Mouse (Mus musculus): ENCODE data around the gene Naip2. TPM values are rescaled to one million over a fixed set of nuclear protein-coding genes. Genes with fewer than 3 reads are reported as not detected.

Gene Naip2
- polyA plus RNA-seq, 1 experiment from 2014 or later, result 0.17 TPM

- Histone ChIP-seq H3K4me2 (ENCODE audit: low read depth, low read length, severe bottlenecking) (peak within 1 kb of the TSS; percentile 86), H3K9me3 (ENCODE audit: control insufficient read depth, low read length) (no peaks in the 10 kb centered on the region), H3K4me1 (replicated peaks; ENCODE audit: control insufficient read depth, insufficient read depth, low read length) (peaks cover 6% of the 10 kb centered on the region; the same call in 1 of the 2 replicates), H3K9ac (ENCODE audit: low read length) (peak within 1 kb of the TSS; percentile 68), H3K4me3 (ENCODE audit: low read depth, low read length) (peak within 1 kb of the TSS; percentile 78), H3K36me3 (ENCODE audit: control insufficient read depth, insufficient read depth, low read length) (peaks cover 11% of the 10 kb centered on the region; the same call in 1 of the 2 replicates), H3K27me3 (ENCODE audit: control insufficient read depth, insufficient read depth, low read length) (no peaks in the 10 kb centered on the region), H3K27ac (ENCODE audit: low read depth, low read length) (no peak within 1 kb of the TSS)
- 4% methylated on average over 42 of the region's 42 CpGs for WGBS
- ATAC-seq (replicated peaks; ENCODE audit: low FRiP score) (peak; percentile 98), DNase-seq (ENCODE audit: low spot score) (peak; percentile 93)
Measured at GRCm38 (mm10) chr13:100124423-100125257, 77.3 kb downstream of the Naip2 start, which contains the start of gene Smn1. Gene Smn1, plus strand, starts transcription at chr13:100124852.

- peak overlapping the region; percentile 86 for H3K4me2 ChIP-seq (ENCODE audit: low read depth, low read length, severe bottlenecking)
- peaks cover 9% of the 10 kb centered on the region; the same call in 1 of the 2 replicates for H3K36me3 ChIP-seq (ENCODE audit: control insufficient read depth, insufficient read depth, low read length)
- H3K27ac ChIP-seq (ENCODE audit: low read depth, low read length), result no peak overlapping the region
- WGBS, result 86% methylated on average over 3 of the region's 3 CpGs
- DNase-seq (ENCODE audit: low spot score), result no peak
- no peaks in the 10 kb centered on the region for H3K27me3 ChIP-seq (ENCODE audit: control insufficient read depth, insufficient read depth, low read length)
- ATAC-seq (replicated peaks; ENCODE audit: low FRiP score), result no peak; the same call in none of the 2 replicates
- H3K4me3 ChIP-seq (ENCODE audit: low read depth, low read length), result peak overlapping the region; percentile 78; the same call in 1 of the 2 replicates
- no peaks in the 10 kb centered on the region for H3K9me3 ChIP-seq (ENCODE audit: control insufficient read depth, low read length)
- peaks cover 6% of the 10 kb centered on the region; the same call in 1 of the 2 replicates for H3K4me1 ChIP-seq (replicated peaks; ENCODE audit: control insufficient read depth, insufficient read depth, low read length)
- H3K9ac ChIP-seq (ENCODE audit: low read length), result peak overlapping the region; percentile 68; the same call in 1 of the 2 replicates
Measured at GRCm38 (mm10) chr13:100123970-100124369, 77.9 kb downstream of the Naip2 start.

- no peak overlapping the region for H3K4me2 ChIP-seq (ENCODE audit: low read depth, low read length, severe bottlenecking)
- H3K27me3 ChIP-seq (ENCODE audit: control insufficient read depth, insufficient read depth, low read length), result no peaks in the 10 kb centered on the region
- no peak overlapping the region for H3K27ac ChIP-seq (ENCODE audit: low read depth, low read length)
- no peaks in the 10 kb centered on the region for H3K9me3 ChIP-seq (ENCODE audit: control insufficient read depth, low read length)
- ATAC-seq (replicated peaks; ENCODE audit: low FRiP score), result no peak
- WGBS, result 55% methylated on average over 5 of the region's 5 CpGs
- H3K4me1 ChIP-seq (replicated peaks; ENCODE audit: control insufficient read depth, insufficient read depth, low read length), result no peaks in the 10 kb centered on the region
- H3K9ac ChIP-seq (ENCODE audit: low read length), result no peak overlapping the region
- no peak for DNase-seq (ENCODE audit: low spot score)
- H3K4me3 ChIP-seq (ENCODE audit: low read depth, low read length), result no peak overlapping the region
- no peaks in the 10 kb centered on the region for H3K36me3 ChIP-seq (ENCODE audit: control insufficient read depth, insufficient read depth, low read length)
Measured at GRCm38 (mm10) chr13:100112218-100112972, 89.5 kb downstream of the Naip2 start.

GRCm38 (mm10) chr13:100107652-100108472 lies 94.0 kb downstream of the Naip2 start, which contains the start of gene Serf1:
Gene Serf1, plus strand, starts transcription at chr13:100108012.
- DNase-seq (ENCODE audit: low spot score) (peak; percentile 93), ATAC-seq (replicated peaks; ENCODE audit: low FRiP score) (peak; percentile 85)
- H3K4me3 ChIP-seq (ENCODE audit: low read depth, low read length), result peak within 1 kb of the TSS; percentile 66
- H3K36me3 ChIP-seq (ENCODE audit: control insufficient read depth, insufficient read depth, low read length), result no peaks in the 10 kb centered on the region
- peak within 1 kb of the TSS; percentile 85 for H3K4me2 ChIP-seq (ENCODE audit: low read depth, low read length, severe bottlenecking)
- no peak within 1 kb of the TSS for H3K27ac ChIP-seq (ENCODE audit: low read depth, low read length)
- H3K9me3 ChIP-seq (ENCODE audit: control insufficient read depth, low read length), result no peaks in the 10 kb centered on the region
- WGBS, result 1% methylated on average over 71 of the region's 76 CpGs
- H3K4me1 ChIP-seq (replicated peaks; ENCODE audit: control insufficient read depth, insufficient read depth, low read length), result no peaks in the 10 kb centered on the region; the same call in 1 of the 2 replicates
- H3K9ac ChIP-seq (ENCODE audit: low read length), result peak within 1 kb of the TSS; percentile 78
- no peaks in the 10 kb centered on the region for H3K27me3 ChIP-seq (ENCODE audit: control insufficient read depth, insufficient read depth, low read length)

- no peaks in the 10 kb centered on the region for H3K36me3 ChIP-seq (ENCODE audit: control insufficient read depth, insufficient read depth, low read length)
- WGBS, result 1% methylated on average over 44 of the region's 44 CpGs
- H3K27me3 ChIP-seq (ENCODE audit: control insufficient read depth, insufficient read depth, low read length), result no peaks in the 10 kb centered on the region
- 0 out of 2 replicates have a peak within 1 kb of the TSS, but pooled peaks have one; percentile 41 for H3K27ac ChIP-seq (ENCODE audit: low read depth, low read length)
- H3K4me3 ChIP-seq (ENCODE audit: low read depth, low read length), result peak within 1 kb of the TSS; percentile 83
- peak within 1 kb of the TSS; percentile 86 for H3K9ac ChIP-seq (ENCODE audit: low read length)
- no peaks in the 10 kb centered on the region for H3K9me3 ChIP-seq (ENCODE audit: control insufficient read depth, low read length)
- peak within 1 kb of the TSS; percentile 84 for H3K4me2 ChIP-seq (ENCODE audit: low read depth, low read length, severe bottlenecking)
- H3K4me1 ChIP-seq (replicated peaks; ENCODE audit: control insufficient read depth, insufficient read depth, low read length), result no peaks in the 10 kb centered on the region; the same call in 1 of the 2 replicates
- DNase-seq (ENCODE audit: low spot score) (peak; percentile 97), ATAC-seq (replicated peaks; ENCODE audit: low FRiP score) (peak; percentile 82)
Measured at GRCm38 (mm10) chr13:100103748-100104254, 98.1 kb downstream of the Naip2 start, which contains the start of gene Bdp1. Gene Bdp1, minus strand, starts transcription at chr13:100104070.

- peak overlapping the region; percentile 84 for H3K4me2 ChIP-seq (ENCODE audit: low read depth, low read length, severe bottlenecking)
- 0 out of 2 replicates have a peak overlapping the region, but pooled peaks have one; percentile 41 for H3K27ac ChIP-seq (ENCODE audit: low read depth, low read length)
- 9% methylated on average over 15 of the region's 15 CpGs for WGBS
- peak overlapping the region; percentile 83 for H3K4me3 ChIP-seq (ENCODE audit: low read depth, low read length)
- ATAC-seq (replicated peaks; ENCODE audit: low FRiP score) (no peak; the same call in 1 of the 2 replicates), DNase-seq (ENCODE audit: low spot score) (no peak)
- H3K4me1 ChIP-seq (replicated peaks; ENCODE audit: control insufficient read depth, insufficient read depth, low read length), result no peaks in the 10 kb centered on the region; the same call in 1 of the 2 replicates
- H3K36me3 ChIP-seq (ENCODE audit: control insufficient read depth, insufficient read depth, low read length), result no peaks in the 10 kb centered on the region
- H3K9ac ChIP-seq (ENCODE audit: low read length), result peak overlapping the region; percentile 86
- no peaks in the 10 kb centered on the region for H3K9me3 ChIP-seq (ENCODE audit: control insufficient read depth, low read length)
- H3K27me3 ChIP-seq (ENCODE audit: control insufficient read depth, insufficient read depth, low read length), result no peaks in the 10 kb centered on the region
Measured at GRCm38 (mm10) chr13:100103052-100103658, 98.7 kb downstream of the Naip2 start.

GRCm38 (mm10) chr13:100098808-100099207 lies 103.1 kb downstream of the Naip2 start:
- Histone ChIP-seq H3K4me1 (replicated peaks; ENCODE audit: control insufficient read depth, insufficient read depth, low read length) (no peaks in the 10 kb centered on the region; the same call in 1 of the 2 replicates), H3K9ac (ENCODE audit: low read length) (no peak overlapping the region), H3K4me3 (ENCODE audit: low read depth, low read length) (no peak overlapping the region), H3K27ac (ENCODE audit: low read depth, low read length) (no peak overlapping the region), H3K9me3 (ENCODE audit: control insufficient read depth, low read length) (no peaks in the 10 kb centered on the region), H3K27me3 (ENCODE audit: control insufficient read depth, insufficient read depth, low read length) (no peaks in the 10 kb centered on the region), H3K4me2 (ENCODE audit: low read depth, low read length, severe bottlenecking) (no peak overlapping the region), H3K36me3 (ENCODE audit: control insufficient read depth, insufficient read depth, low read length) (peaks cover 2% of the 10 kb centered on the region; the same call in 1 of the 2 replicates)
- ATAC-seq (replicated peaks; ENCODE audit: low FRiP score) (no peak), DNase-seq (ENCODE audit: low spot score) (no peak)
- 98% methylated on average over 6 of the region's 6 CpGs for WGBS
